Mouse (Mus musculus) lung, embryonic 14.5 days (tissue): Measurements from ENCODE around the gene Eapp. TPM values are rescaled to one million over a fixed set of nuclear protein-coding genes. Genes with fewer than 3 reads are reported as not detected.
"Not testable (repeated sequence)": the region's sequence is repeated elsewhere in the genome, so short reads cannot be mapped to it uniquely, and the experiment has no call there.

Source experiments
- ATAC-seq: fragments of 200-750 bp; cut with Nextera tagmentation; 2 replicates; pipeline ENCODE4 v1.8.0; 2017; ENCODE audit warnings: mild to moderate bottlenecking, moderate TSS enrichment, moderate library complexity; ENCODE audit not compliant: insufficient read depth
- DNase-seq: peaks from one replicate; pipeline ENCODE4 v3.0.0-alpha.2; 2015
- H3K27ac ChIP-seq: fragments of 300-500 bp; sonication (generic); 2 replicates; pipeline ENCODE4 v1.5.1; 2014; ENCODE audit warnings: low read depth, mild to moderate bottlenecking, moderate library complexity
- H3K27me3 ChIP-seq: fragments of 300-500 bp; sonication (generic); 2 replicates; pipeline ENCODE4 v1.6.1; 2014; ENCODE audit warnings: low read length, control low read depth; ENCODE audit not compliant: insufficient read depth
- H3K36me3 ChIP-seq: fragments of 300-500 bp; sonication (generic); 2 replicates; pipeline ENCODE4 v1.6.1; 2014; ENCODE audit warnings: control low read depth; ENCODE audit not compliant: insufficient read depth
- H3K4me1 ChIP-seq: fragments of 300-500 bp; sonication (generic); 2 replicates; pipeline ENCODE4 v1.6.1; 2014; ENCODE audit warnings: antibody characterized with exemption, control low read depth; ENCODE audit not compliant: insufficient read depth
- H3K4me2 ChIP-seq: fragments of 300-500 bp; sonication (generic); 2 replicates; pipeline ENCODE4 v1.6.1; 2014; ENCODE audit warnings: mild to moderate bottlenecking
- H3K4me3 ChIP-seq: fragments of 300-500 bp; sonication (generic); 2 replicates; pipeline ENCODE4 v1.5.1; 2014; ENCODE audit warnings: low read depth, low read length
- H3K9ac ChIP-seq: fragments of 300-500 bp; sonication (generic); 2 replicates; pipeline ENCODE4 v1.6.1; 2014
- H3K9me3 ChIP-seq: fragments of 300-500 bp; sonication (generic); 2 replicates; pipeline ENCODE4 v1.6.1; 2016; ENCODE audit warnings: low read depth, low read length, control low read depth
- CTCF ChIP-seq: IDR thresholded peaks from 2 replicates; pipeline ENCODE4 v1.5.1; 2016; ENCODE audit warnings: antibody characterized with exemption, low read depth
- WGBS: fragments of 180-500 bp; shearing (Covaris S2); extraction: QIAGEN DNeasy Blood & Tissue Kit; methylation state at CpG from one replicate; pipeline ENCODE4 v1.1.7; 2014; 5-methylcytosine and 5-hydroxymethylcytosine counted together
- polyA plus RNA-seq: library from polyadenylated mRNA; unstranded; fragments of >200 nt; fragmentation: Nextera tagmentation; extraction: Ambion mirVana; gene quantifications from 2 replicates; pipeline ENCODE4 v1.2.1, GENCODE M21; 2014

Eapp gene
- polyA plus RNA-seq, 1 experiment from 2014 or later, result 59.4 TPM

DNA sequence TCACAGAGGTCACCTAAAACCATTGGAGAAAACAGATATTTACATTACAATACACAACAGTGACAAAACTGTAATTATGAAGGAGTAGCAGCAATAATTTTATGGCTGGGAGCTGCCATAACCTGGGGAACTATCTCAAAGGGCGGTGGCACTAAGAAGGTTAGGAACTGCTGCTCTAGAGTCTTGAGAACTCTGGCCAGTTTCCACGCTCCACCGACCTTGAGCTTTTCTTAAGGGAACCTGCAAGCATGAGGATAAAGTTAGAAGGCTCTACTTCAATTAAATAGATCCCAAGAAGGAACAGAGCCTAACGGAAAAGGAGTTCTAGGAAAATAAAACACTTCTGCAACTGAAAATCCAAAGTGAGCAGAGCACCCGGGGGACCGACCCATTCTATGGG, 30.2 kb downstream of the Eapp start:
- Histone ChIP-seq H3K27ac (no peak overlapping the region), H3K4me3 (no peak overlapping the region), H3K36me3 (no peaks in the 10 kb centered on the region), H3K4me2 (no peak overlapping the region), H3K4me1 (no peaks in the 10 kb centered on the region), H3K9ac (no peak overlapping the region), H3K9me3 (no peaks in the 10 kb centered on the region), H3K27me3 (no peaks in the 10 kb centered on the region)
- 83% methylated on average over 6 of the region's 6 CpGs for WGBS
- ATAC-seq (no peak), DNase-seq (no peak)
- TF ChIP-seq CTCF, result no peak

DNA sequence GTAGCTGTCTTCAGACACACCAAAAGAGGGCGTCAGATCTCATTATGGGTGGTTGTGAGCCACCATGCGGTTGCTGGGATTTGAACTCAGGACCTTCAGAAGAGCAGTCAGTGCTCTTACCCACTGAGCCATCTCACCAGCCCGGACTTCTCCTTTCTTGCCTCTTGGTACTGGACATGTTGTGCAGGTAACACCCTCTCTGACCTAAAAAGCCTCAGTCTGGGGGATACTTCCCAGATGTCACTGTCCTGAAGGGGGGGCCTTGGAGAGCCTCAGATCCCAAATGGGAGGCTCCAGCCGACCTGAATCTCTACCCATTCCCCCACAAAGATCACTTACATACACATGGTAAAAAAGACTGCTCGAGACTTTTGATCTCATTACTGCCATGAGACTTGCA, 34.2 kb downstream of the Eapp start:
- H3K9ac ChIP-seq, H3K27me3 ChIP-seq, DNase-seq, H3K4me2 ChIP-seq, H3K4me3 ChIP-seq, H3K36me3 ChIP-seq, H3K27ac ChIP-seq, ATAC-seq, H3K9me3 ChIP-seq, H3K4me1 ChIP-seq: not testable (repeated sequence)
- WGBS, result 73% methylated on average over 5 of the region's 5 CpGs

DNA sequence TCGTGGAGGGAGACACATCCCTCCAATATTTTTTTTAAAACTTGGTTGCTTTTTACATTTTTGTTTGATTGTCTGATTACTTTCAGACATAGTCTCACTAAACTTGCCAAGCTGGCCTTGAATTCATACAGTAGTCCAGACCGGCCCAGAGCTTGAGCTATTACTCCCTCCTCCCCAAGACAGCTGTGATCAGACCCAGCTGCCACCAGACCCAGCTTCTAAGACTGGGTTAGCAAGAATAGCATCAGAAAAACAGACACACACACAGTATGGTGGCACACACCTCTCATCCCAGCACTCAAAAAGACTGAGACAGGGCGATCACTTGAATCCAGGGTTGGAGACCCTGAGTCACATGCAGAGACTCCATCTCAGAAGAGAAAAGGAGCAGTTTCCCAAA, 35.8 kb downstream of the Eapp start:
- peaks cover under 1% of the 10 kb centered on the region; the same call in 1 of the 2 replicates for H3K4me1 ChIP-seq
- DNase-seq (no peak), ATAC-seq (no peak)
- TF ChIP-seq CTCF, result no peak
- H3K36me3 ChIP-seq, result no peaks in the 10 kb centered on the region
- H3K27me3 ChIP-seq, result no peaks in the 10 kb centered on the region
- H3K4me3 ChIP-seq, result no peak overlapping the region
- H3K4me2 ChIP-seq, result no peak overlapping the region
- H3K9ac ChIP-seq, result no peak overlapping the region
- no peaks in the 10 kb centered on the region for H3K9me3 ChIP-seq
- WGBS, result 71% methylated on average over 3 of the region's 3 CpGs
- H3K27ac ChIP-seq, result no peak overlapping the region

DNA sequence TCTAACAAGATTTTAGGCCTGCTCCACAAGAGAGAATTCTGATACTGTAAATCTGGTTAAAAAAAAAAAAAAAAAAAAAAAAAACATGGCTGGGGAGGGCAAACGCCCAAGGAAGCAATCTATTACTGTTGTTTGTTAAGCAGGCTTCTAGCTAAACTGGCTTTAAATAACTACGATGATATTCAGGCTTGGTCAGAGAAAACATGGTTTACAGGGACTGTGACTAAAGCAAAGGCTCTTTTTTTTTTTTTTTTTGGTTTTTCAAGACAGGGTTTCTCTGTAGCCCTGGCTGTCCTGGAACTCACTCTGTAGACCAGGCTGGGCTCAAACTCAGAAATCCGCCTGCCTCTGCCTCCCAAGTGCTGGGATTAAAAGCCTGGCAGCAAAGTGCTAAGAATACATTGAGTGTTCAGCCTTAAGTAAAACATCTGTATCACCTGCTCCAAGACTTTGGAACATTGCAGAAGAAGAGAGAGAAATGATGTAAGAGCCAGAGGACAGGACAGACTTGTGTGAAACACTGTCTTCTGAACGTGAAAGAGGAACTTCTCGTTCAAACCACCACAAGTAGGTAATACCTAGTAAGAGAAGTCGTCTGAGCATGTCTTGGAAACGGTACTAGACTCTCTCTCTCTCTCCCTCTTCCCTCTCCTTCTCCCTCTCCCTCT, 37.1 kb downstream of the Eapp start:
- H3K27me3 ChIP-seq, result no peaks in the 10 kb centered on the region
- no peak for TF ChIP-seq CTCF

DNA sequence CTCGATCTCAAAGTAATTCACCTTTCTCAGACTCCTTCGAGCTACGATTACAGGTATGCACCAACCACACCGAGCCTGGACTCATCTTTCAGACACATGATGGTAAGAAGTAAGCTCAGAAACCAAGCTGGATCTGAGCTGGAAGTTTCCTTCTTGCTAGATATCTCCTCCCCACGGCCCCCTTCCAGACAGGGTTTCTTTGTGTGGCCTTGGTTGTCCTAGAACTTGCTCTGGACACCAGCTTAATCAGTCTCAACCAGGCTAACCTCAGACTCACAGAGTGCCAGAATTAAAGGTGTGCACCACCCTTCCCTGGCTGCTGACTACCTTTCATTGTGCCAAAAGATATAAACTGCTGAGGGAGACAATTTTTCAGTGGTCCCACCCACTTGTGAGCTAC, 37.7 kb downstream of the Eapp start:
- no peaks in the 10 kb centered on the region for H3K27me3 ChIP-seq
- DNase-seq, result no peak
- ATAC-seq, result no peak
- no peak overlapping the region for H3K4me2 ChIP-seq
- H3K9ac ChIP-seq, result no peak overlapping the region
- no peak overlapping the region for H3K27ac ChIP-seq
- H3K4me3 ChIP-seq, result no peak overlapping the region
- no peaks in the 10 kb centered on the region for H3K9me3 ChIP-seq
- peaks cover 11% of the 10 kb centered on the region for H3K4me1 ChIP-seq
- 91% methylated on average over 5 of the region's 5 CpGs for WGBS
- no peak for TF ChIP-seq CTCF
- no peaks in the 10 kb centered on the region for H3K36me3 ChIP-seq

More for the DNA sequence above, 37.1 kb downstream of the Eapp start:
- 62% methylated on average over 7 of the region's 7 CpGs for WGBS
- Histone ChIP-seq H3K4me3 (no peak overlapping the region), H3K9me3 (no peaks in the 10 kb centered on the region), H3K4me1 (peaks cover 11% of the 10 kb centered on the region), H3K4me2 (no peak overlapping the region), H3K27ac (no peak overlapping the region), H3K9ac (no peak overlapping the region), H3K36me3 (no peaks in the 10 kb centered on the region)
- ATAC-seq (no peak), DNase-seq (no peak)

DNA sequence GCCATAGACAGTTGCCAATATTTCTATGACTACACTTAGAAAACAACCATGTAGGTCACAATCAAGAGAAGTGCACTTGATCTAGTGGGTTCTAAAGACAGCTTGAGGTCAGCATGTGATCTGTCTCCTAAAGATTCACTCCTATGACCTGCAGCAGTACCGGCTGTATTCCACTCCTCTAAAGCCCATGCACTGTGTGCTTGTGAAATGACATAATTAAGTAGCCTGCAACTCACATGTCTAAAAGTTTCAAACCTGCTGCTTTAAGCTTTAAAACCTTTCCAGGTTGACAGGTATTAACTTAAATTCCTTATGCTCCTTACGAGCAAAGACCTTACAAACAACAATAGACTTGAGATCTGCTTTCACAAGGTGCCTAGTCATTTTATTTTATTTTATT, 38.5 kb downstream of the Eapp start:
- Histone ChIP-seq H3K4me2 (peak overlapping the region; percentile 76), H3K27me3 (no peaks in the 10 kb centered on the region), H3K4me1 (peaks cover 11% of the 10 kb centered on the region), H3K36me3 (no peaks in the 10 kb centered on the region), H3K4me3 (0 out of 2 replicates have a peak overlapping the region, but pooled peaks have one; percentile 71), H3K9me3 (no peaks in the 10 kb centered on the region), H3K9ac (no peak overlapping the region), H3K27ac (no peak overlapping the region)
- DNase-seq (no peak), ATAC-seq (no peak)
- 55% methylated on average over 2 of the region's 2 CpGs for WGBS
- TF ChIP-seq CTCF, result no peak

DNA sequence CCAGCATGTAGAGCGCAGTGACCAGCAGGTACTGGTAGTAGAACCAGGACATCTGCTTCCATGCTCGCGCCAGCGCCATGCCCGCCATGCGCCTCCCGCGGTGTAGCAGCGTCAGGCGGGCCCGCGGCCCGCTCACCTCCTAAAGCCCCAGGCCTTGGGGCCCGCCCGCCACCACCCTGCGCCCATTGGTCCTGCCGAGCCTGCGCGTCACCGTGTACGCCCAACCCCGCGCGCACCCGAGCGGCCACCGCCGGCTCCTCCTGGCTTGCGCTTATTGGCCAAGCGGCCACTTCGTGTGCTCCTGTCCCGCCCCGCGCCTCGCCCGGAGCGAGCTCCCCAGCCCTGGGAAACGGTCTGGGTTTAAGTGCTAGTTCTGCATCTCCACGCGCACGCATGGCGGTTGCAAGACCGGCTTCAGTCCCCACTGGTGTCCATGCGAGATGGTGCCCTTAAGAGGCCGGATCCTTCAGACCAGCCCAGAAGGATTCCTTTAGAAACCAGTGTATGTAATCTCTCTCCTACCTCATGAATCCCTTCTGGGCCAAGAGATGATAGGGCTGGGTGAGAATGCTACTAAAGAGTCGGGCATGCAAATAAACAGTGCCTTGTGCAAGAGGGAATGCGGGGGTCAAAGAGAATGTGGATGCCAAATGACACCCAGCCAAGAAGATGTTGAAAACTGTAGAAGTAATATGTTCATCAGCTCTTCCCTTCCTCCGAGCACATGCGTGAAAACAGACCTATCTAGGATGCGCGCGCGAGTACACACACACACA, 39.1 kb downstream of the Eapp start, which contains the start of gene Sptssa:
TSS of gene Sptssa (minus strand) at position 178 of the 776 bp plus-strand sequence.
- ATAC-seq (peak; percentile 99), DNase-seq (peak; percentile 98)
- H3K4me2 ChIP-seq, result peak within 1 kb of the TSS; percentile 76
- H3K36me3 ChIP-seq, result no peaks in the 10 kb centered on the region
- no peaks in the 10 kb centered on the region for H3K9me3 ChIP-seq
- peaks cover 11% of the 10 kb centered on the region for H3K4me1 ChIP-seq
- 8% methylated on average over 53 of the region's 53 CpGs for WGBS
- no peak for TF ChIP-seq CTCF
- peak within 1 kb of the TSS; percentile 89 for H3K27ac ChIP-seq
- peak within 1 kb of the TSS; percentile 82 for H3K9ac ChIP-seq
- peak within 1 kb of the TSS; percentile 71 for H3K4me3 ChIP-seq
- H3K27me3 ChIP-seq, result no peaks in the 10 kb centered on the region
